Mouse (Mus musculus): ENCODE measurements around the gene Sec24c.
"Not testable (repeated sequence)": the region's sequence is repeated elsewhere in the genome, so short reads cannot be mapped to it uniquely, and the experiment has no call there.

Sec24c gene

GRCm38 (mm10) chr14:20700362-20700761 lies 26.3 kb downstream of the Sec24c start:
- DNase-seq (ENCODE audit: low read depth): no peak

DNA sequence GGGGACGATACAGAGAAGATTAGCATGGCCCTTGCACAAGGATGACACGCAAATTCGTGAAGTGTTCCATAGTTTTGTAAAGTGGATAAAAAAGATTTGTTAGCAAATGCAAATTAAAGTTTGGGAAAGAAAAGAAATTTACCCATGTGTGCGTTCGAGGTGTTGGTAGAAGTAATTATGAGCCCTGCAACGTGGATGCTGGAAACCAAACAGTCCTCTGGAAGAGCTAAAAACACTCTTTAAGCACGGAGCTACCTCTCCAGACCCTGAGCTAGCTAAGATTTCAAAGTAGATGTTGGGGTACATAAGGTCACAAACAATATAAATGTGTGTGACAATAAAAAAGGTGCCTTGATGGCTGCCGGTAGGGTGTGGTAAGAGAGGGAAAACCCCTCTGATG lies 27.4 kb downstream of the Sec24c start:
- DNase-seq (ENCODE audit: low read depth): no peak

DNA sequence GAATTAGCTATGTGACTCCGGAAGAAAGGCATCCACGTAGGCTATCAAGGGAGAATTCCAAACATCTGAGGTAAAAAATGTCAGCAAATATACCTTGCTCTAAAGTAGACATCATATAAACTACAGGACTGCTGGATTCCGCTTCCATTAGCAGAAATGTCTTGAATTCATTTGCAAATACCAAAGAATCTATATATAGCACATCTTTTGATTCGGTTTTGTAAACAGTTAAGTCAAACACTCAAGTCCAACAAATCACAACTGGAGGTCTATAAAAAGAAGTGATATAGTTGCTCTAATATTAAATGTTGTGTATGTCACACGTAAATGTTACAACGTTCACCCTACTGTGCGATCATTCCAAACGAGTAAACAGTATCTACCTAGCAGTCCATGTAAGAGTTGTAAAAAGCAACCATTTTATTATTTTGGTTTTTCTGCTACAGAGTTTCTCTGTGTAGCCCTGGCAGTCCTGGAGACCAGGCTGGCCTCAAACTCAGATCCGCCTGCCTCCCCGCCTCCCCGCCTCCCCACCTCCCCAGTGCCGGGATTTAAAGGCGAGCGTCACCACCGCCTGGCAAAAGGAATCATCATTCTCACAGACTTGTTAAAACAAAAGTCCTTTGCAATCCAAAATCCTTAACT lies 28.1 kb downstream of the Sec24c start:
- DNase-seq (ENCODE audit: low read depth): no peak

GRCm38 (mm10) chr14:20702741-20703381 lies 28.8 kb downstream of the Sec24c start, which contains the start of gene Chchd1:
Gene Chchd1 (plus strand): TSS chr14:20703006.
- DNase-seq (ENCODE audit: low read depth): peak; percentile 65

GRCm38 (mm10) chr14:20703461-20703860 lies 29.4 kb downstream of the Sec24c start:
- not testable (repeated sequence) for DNase-seq (ENCODE audit: low read depth)

DNA sequence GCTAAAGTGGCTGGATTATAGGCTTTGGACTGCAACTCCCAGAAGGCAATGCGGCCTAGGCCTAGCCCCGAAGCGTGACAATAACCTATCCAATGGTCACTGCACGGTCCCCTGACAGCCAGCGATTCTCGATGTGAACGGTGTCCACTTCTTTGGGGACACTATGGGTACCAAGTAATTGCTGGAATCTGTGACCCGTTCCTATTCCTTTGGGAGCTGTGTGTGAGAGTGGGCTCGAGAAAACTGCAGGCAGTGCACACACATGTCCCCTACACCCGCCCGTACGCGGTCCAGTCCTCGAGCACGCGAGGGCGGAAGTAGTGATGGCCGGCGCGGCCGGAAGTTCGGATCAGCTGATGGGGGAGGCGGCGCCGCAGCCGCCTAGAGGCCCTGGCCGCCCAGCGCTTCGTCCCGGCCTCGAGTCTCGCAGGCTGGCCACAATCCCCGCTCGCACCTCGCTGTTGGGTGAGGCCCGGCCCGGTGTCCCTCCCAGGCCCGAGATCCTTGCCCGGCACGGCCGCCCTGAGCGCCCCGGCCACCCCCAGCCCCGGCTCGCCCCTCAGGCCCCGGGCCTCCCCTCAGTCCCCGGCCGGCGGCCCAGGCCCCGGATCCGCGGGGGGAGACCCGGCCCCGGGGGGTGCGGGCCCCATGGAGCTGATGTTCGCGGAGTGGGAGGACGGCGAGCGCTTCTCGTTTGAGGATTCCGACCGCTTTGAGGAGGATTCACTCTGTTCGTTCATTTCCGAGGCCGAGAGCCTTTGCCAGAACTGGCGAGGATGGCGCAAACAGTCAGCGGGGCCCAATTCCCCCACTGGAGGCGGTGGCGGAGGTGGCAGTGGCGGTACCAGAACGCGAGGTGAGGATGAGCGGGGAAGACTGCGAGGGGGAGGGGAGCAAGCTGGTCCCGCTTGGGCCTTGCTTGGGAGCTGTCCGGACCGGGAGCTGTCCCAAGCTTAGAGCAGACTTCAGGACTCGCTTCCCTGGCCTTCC lies 33.4 kb downstream of the Sec24c start, which contains the start of gene Zswim8:
Zswim8 (plus strand) TSS at position 352 of the 990 bp plus-strand sequence.
- peak; percentile 66 for DNase-seq (ENCODE audit: low read depth)

DNA sequence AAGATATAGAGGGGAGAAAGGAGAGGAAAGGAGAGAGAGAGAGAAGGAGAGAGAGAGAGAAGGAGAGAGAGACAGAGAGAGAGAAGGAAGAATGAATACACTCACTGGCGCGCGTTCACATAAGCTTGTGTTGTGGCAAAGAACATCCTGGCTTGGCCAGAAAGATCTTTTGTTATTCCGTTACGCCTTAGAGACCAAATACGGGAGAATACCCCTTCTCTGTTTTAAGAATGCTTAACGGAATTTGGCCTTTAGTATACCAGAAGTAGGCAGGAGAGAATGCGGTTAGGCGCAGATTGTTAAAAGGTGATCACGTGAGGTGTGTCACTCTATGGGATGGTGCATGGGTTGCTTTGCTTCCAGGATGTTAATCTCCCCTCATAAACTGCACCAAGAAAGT lies 34.1 kb downstream of the Sec24c start:
- DNase-seq (ENCODE audit: low read depth): no peak

GRCm38 (mm10) chr14:20713832-20714231 lies 39.7 kb downstream of the Sec24c start:
- no peak for DNase-seq (ENCODE audit: low read depth)

DNA sequence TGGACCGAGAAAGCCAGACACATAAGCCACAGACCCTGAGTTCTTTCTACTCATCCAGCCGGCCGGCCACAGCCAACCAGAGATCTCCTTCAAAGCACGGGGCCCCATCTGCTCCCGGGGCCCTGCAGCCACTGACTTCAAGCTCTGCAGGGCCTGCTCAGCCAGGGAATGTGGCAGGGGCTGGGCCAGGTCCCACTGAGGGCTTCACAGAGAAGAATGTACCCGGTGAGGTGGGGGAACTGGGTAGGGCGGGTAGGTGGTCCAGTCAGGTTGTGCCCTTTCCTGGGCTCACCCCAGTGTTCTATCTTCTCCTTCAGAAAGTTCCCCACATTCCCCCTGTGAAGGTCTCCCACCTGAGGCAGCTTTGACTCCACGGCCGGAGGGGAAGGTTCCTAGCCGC lies 44.3 kb downstream of the Sec24c start:
- no peak for DNase-seq (ENCODE audit: low read depth)

DNA sequence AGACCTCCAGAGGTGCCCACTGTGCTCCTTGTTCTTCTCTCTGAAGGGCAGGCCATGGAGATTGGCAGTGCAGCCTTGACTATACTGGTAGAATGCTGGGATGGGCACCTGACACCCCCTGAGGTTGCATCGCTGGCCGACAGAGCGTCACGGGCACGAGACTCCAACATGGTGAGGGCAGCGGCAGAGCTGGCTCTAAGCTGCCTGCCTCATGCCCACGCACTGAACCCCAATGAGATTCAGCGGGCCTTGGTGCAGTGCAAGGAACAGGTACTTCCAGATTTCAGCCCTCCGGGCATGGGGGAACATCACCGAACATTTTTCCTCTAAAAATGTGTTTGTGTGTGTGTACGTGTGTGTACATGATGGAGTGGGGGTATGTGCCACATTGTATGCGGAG lies 45.7 kb downstream of the Sec24c start:
- DNase-seq (ENCODE audit: low read depth): no peak

- DNase-seq (ENCODE audit: low read depth): no peak
These were observed 47.3 kb downstream of the Sec24c start for GRCm38 (mm10) chr14:20721371-20721770.

GRCm38 (mm10) chr14:20723006-20723405 lies 48.9 kb downstream of the Sec24c start:
- DNase-seq (ENCODE audit: low read depth): no peak

DNA sequence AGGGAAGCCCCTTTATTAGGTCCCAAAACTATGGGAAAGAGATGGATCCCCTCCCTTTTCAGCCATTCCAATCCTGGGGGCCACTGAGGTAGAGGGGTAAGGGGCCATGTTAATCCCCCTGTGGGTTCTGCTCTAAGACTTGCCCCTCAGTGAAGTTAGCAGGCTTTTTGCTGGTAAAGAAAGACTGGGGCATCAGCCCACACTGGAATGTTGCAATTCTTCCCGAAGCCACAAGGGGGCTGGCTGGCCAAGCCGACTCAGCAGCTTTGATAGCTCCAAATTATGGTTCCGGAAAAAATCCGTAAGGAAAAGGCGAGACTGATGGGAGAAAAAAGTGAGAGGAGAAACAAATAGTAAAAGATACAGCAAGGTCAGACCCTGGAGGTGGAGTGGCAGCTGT lies 49.9 kb downstream of the Sec24c start:
- no peak for DNase-seq (ENCODE audit: low read depth)

DNA sequence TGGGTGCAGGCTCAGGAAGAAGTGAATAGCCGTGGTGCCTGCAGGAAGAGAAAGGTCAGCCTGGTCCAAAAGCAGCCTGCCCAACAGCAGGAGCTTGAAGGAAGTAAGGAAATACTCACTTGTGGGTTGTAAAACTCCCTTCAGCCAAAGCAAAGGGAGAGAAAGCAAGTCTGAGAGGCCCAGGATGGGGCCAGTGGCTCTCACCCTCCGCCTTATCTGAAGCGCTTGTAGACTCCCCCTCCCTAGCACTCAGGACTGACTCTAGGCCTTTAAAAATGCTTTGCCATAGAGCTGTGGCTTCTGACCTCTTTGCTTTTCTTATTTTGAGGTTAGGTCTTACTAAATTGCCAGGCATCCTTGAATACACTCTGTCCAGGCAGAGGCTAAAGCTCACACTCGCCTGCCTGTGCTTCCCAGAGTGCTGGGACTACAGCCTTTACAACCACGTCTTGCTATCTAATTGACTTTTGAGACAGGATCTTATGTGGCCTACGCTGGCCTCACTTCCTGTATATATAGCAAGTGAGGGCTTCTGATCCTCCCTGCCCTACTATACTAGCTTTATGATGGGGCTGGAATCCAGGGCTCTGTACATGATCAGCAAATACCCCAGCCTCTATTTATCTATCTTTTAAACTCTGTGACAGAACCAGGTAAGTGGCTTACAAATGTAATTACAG lies 51.7 kb downstream of the Sec24c start:
- DNase-seq (ENCODE audit: low read depth): no peak

DNA sequence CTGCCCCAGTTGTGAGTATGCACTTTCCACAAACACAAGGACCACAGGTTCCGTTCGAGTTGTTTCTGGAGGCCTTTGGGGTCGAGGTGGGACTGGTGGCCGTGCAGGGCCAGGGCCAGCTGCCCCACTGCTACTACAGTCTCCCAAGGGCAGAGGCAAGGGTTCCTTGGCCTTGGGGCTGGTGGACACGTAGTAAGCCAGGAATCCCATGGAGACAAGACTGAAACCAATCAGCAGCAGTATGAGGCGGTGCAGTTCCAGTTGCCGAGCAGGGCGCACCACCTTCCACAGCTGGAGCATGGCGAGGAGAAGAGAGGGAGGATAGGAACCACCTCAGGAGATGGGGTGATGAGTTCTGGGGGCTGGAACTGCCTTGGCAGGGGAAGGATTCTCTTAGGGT lies 55.8 kb downstream of the Sec24c start:
- DNase-seq (ENCODE audit: low read depth): no peak

GRCm38 (mm10) chr14:20730853-20731602 lies 56.9 kb downstream of the Sec24c start:
- DNase-seq (ENCODE audit: low read depth): no peak

DNA sequence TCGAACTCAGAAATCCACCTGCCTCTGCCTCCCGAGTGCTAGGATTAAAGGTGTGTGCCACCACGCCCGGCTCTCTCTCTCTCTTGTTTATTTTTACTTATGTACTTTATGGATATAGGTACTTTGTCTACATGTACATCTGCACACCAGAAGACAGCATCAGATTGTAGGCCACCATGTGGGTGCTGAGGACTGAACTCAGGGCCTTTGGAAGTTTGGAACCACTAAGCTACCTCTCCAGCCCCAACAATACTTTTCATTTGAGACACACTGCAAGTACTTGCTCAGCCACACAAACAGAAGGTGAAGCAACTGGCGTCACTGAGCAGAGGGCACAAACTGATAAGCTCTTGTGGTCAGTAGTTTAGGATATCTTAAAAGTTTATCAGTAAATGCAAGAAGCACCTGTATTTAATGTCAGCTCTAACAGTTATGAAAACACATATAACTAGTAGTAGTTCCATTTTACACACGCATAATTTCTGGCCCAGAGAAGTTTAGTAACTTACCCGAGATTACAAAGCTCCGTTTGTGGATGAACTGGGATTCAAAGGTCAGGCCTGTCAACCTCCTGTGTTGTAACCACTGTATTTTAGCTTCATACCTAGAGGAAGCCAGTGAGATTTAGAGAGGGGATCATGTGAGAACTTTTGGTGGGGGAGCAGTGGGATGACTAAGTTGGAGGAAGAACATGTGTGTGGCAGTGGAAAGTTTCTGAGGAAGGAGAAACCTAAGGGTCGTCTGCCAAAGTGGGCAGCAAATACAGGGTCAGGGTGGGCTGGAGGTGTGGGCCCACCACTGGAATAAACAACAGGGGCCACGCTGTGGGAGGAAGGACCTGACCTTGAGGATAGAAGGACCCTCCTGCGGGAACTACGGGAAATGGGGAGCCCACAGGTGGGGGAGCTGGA lies 59.2 kb downstream of the Sec24c start:
- peak; percentile 46 for DNase-seq (ENCODE audit: low read depth)

- DNase-seq (ENCODE audit: low read depth): peak; percentile 81
These were observed 60.1 kb downstream of the Sec24c start, which contains the start of gene Ndst2 for GRCm38 (mm10) chr14:20733952-20734774. Gene Ndst2 (minus strand): TSS chr14:20734562.

DNA sequence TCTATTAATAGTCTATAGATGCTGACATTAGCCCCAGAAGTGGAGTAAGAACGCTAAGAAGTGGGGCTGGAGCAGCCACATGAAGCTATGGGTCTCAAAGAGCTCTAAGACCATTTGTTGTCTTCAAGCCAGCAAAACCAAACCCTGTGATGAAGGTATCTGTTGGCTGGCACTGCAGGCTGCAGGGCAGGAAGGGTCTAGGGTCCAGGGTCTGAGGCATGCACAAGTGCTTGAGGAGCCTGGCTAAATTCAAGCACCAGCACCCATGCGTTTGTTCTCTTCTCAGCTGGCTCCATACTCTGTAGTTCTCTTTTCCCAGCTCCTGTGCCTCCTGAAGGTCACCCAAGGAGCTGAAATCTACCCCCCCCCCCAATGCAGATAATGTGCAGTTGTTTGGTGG lies 60.9 kb downstream of the Sec24c start:
- no peak for DNase-seq (ENCODE audit: low read depth)
